Mouse (Mus musculus) heart, embryonic 12.5 days (tissue): ENCODE results near the gene Glg1. TPM values are rescaled to one million over a fixed set of nuclear protein-coding genes. Genes with fewer than 3 reads are reported as not detected.
"Not testable (repeated sequence)": the region's sequence is repeated elsewhere in the genome, so short reads cannot be mapped to it uniquely, and the experiment has no call there.

ENCODE experiments used
- ATAC-seq: fragments of 200-750 bp; cut with Nextera tagmentation; 2 replicates; pipeline ENCODE4 v1.8.0; 2017; ENCODE audit warnings: moderate TSS enrichment, moderate library complexity; ENCODE audit not compliant: insufficient number of reproducible peaks, low FRiP score
- H3K27ac ChIP-seq: fragments of 300-500 bp; sonication (generic); 2 replicates; pipeline ENCODE4 v1.5.1; 2016; ENCODE audit warnings: mild to moderate bottlenecking, moderate library complexity; ENCODE audit not compliant: poor library complexity, severe bottlenecking
- H3K27me3 ChIP-seq: fragments of 300-500 bp; sonication (generic); replicated peaks from 2 replicates; pipeline ENCODE4 v1.6.1; 2016; ENCODE audit warnings: mild to moderate bottlenecking, moderate library complexity
- H3K36me3 ChIP-seq: fragments of 300-500 bp; sonication (generic); 2 replicates; pipeline ENCODE4 v1.6.1; 2016; ENCODE audit warnings: mild to moderate bottlenecking, moderate library complexity
- H3K4me1 ChIP-seq: fragments of 300-500 bp; sonication (generic); replicated peaks from 2 replicates; pipeline ENCODE4 v1.6.1; 2016; ENCODE audit warnings: mild to moderate bottlenecking
- H3K4me2 ChIP-seq: fragments of 300-500 bp; sonication (generic); 2 replicates; pipeline ENCODE4 v1.6.1; 2016; ENCODE audit warnings: mild to moderate bottlenecking, moderate library complexity
- H3K4me3 ChIP-seq: fragments of 300-500 bp; sonication (generic); 2 replicates; pipeline ENCODE4 v1.5.1; 2016; ENCODE audit warnings: mild to moderate bottlenecking
- H3K9ac ChIP-seq: fragments of 300-500 bp; sonication (generic); 2 replicates; pipeline ENCODE4 v1.6.1; 2016; ENCODE audit warnings: mild to moderate bottlenecking, moderate library complexity
- H3K9me3 ChIP-seq: fragments of 300-500 bp; sonication (generic); replicated peaks from 2 replicates; pipeline ENCODE4 v1.6.1; 2016; ENCODE audit warnings: mild to moderate bottlenecking, moderate library complexity
- WGBS: fragments of 180-500 bp; shearing (Covaris S2); methylation state at CpG from one replicate; pipeline ENCODE4 v1.1.7; 2016; 5-methylcytosine and 5-hydroxymethylcytosine counted together
- microRNA-seq: library from miRNA; unstranded; fragments of <30 nt; microRNA quantifications from one replicate; pipeline ENCODE4, GENCODE M21; 2017
- polyA plus RNA-seq: library from polyadenylated mRNA; unstranded; fragments of >200 nt; fragmentation: Nextera tagmentation; extraction: Ambion mirVana; gene quantifications from 2 replicates; pipeline ENCODE4 v1.2.1, GENCODE M21; 2016

The Glg1 gene
- polyA plus RNA-seq, 1 experiment from 2014 or later: 91.2 TPM

GRCm38 (mm10) chr8:111144901-111145459 is 114.0 kb downstream of the Glg1 start:
- WGBS: under 1% methylated on average over 44 of the region's 63 CpGs
- H3K9me3 ChIP-seq, H3K27me3 ChIP-seq, H3K36me3 ChIP-seq: not testable (repeated sequence)
- Histone ChIP-seq H3K4me3 (peak overlapping the region; percentile 78), H3K9ac (peak overlapping the region; percentile 76), H3K4me1 (peaks cover 25% of the 10 kb centered on the region; the same call in 1 of the 2 replicates), H3K27ac (peak overlapping the region; percentile 57), H3K4me2 (peak overlapping the region; percentile 88)
- ATAC-seq: peak; percentile 66

GRCm38 (mm10) chr8:111142521-111142920 is 116.5 kb downstream of the Glg1 start:
- ATAC-seq: no peak
- no peak overlapping the region for H3K4me3 ChIP-seq
- H3K9ac ChIP-seq: no peak overlapping the region
- no peak overlapping the region for H3K4me2 ChIP-seq
- H3K27me3 ChIP-seq: no peaks in the 10 kb centered on the region
- peaks cover 25% of the 10 kb centered on the region; the same call in 1 of the 2 replicates for H3K4me1 ChIP-seq
- H3K27ac ChIP-seq: no peak overlapping the region
- H3K36me3 ChIP-seq: peaks cover 19% of the 10 kb centered on the region
- H3K9me3 ChIP-seq: no peaks in the 10 kb centered on the region

GRCm38 (mm10) chr8:111130756-111131155 is 128.3 kb downstream of the Glg1 start:
- Histone ChIP-seq H3K4me2 (no peak overlapping the region), H3K4me3 (no peak overlapping the region), H3K4me1 (no peaks in the 10 kb centered on the region), H3K36me3 (peaks cover 84% of the 10 kb centered on the region), H3K27ac (no peak overlapping the region), H3K9ac (no peak overlapping the region), H3K27me3 (no peaks in the 10 kb centered on the region), H3K9me3 (no peaks in the 10 kb centered on the region)
- ATAC-seq: no peak
- WGBS: 91% methylated on average over 2 of the region's 2 CpGs

GRCm38 (mm10) chr8:111119481-111119880 is 139.5 kb downstream of the Glg1 start:
- no peaks in the 10 kb centered on the region for H3K27me3 ChIP-seq
- 91% methylated on average over 3 of the region's 3 CpGs for WGBS
- no peak for ATAC-seq
- no peak overlapping the region for H3K27ac ChIP-seq
- peaks cover 88% of the 10 kb centered on the region for H3K36me3 ChIP-seq
- no peak overlapping the region for H3K9ac ChIP-seq
- H3K4me2 ChIP-seq: no peak overlapping the region
- no peak overlapping the region for H3K4me3 ChIP-seq
- H3K9me3 ChIP-seq: no peaks in the 10 kb centered on the region
- H3K4me1 ChIP-seq: no peaks in the 10 kb centered on the region

- Histone ChIP-seq H3K27me3 (no peaks in the 10 kb centered on the region), H3K36me3 (peaks cover 74% of the 10 kb centered on the region), H3K27ac (no peak overlapping the region), H3K9ac (no peak overlapping the region), H3K4me1 (no peaks in the 10 kb centered on the region), H3K4me3 (no peak overlapping the region), H3K9me3 (no peaks in the 10 kb centered on the region), H3K4me2 (no peak overlapping the region)
- no peak for ATAC-seq
- 93% methylated on average over 5 of the region's 5 CpGs for WGBS
Observed at GRCm38 (mm10) chr8:111114891-111115290, 144.1 kb downstream of the Glg1 start.

Small RNAs within 50 kb of the gene (microRNA-seq; reads per million reads assigned to microRNA genes)
- gene Gm23193: not detected

Other genes starting within 250 kb of the Glg1 start
- 5.4 and 5.7 TPM in 2 replicates for gene Ddx19b, start 227.5 kb downstream of the Glg1 start, polyA plus RNA-seq
- gene Aars, start 226.1 kb downstream of the Glg1 start, polyA plus RNA-seq: 49.3 and 52.3 TPM in 2 replicates
- 10.9 and 11.6 TPM in 2 replicates for gene Exosc6, start 202.9 kb downstream of the Glg1 start, polyA plus RNA-seq
- not detected in 2 replicates for gene Clec18a, start 166.8 kb downstream of the Glg1 start, polyA plus RNA-seq
- 16.2 and 18.1 TPM in 2 replicates for gene Pdpr, start 164.6 kb downstream of the Glg1 start, polyA plus RNA-seq
- 45.1 and 48.0 TPM in 2 replicates for gene Rfwd3, start 41.0 kb upstream of the Glg1 start, polyA plus RNA-seq
- gene Mlkl, start 79.0 kb upstream of the Glg1 start, polyA plus RNA-seq: 1.8 and 2.3 TPM in 2 replicates
- 0.15 TPM in 1 of 2 replicates, not detected in the other for gene Fa2h, start 134.6 kb upstream of the Glg1 start, polyA plus RNA-seq